Mouse (Mus musculus): Measurements from ENCODE around the gene Cfap157.

- TF ChIP-seq CTCF (IDR thresholded peaks at IDR 0.05) = no peak
- no peak for TF ChIP-seq POLR2A (IDR thresholded peaks at IDR 0.05; ENCODE audit: insufficient read depth, low read depth, low read length)
Measured at GRCm38 (mm10) chr2:32767241-32767640, 17.0 kb downstream of the Cfap157 start.

Measured in heart, adult 2 months (tissue).